Mouse (Mus musculus) mesoderm, embryonic 11.5 days (tissue): ENCODE data around the gene Pink1.
A peak's percentile ranks its signal among the peaks of the same experiment; 100 is the strongest.
"Not testable (repeated sequence)": the region's sequence is repeated elsewhere in the genome, so short reads cannot be mapped to it uniquely, and the experiment has no call there.

Experiments used
- DNase-seq: peaks from one replicate; pipeline ENCODE4 v3.0.0-alpha.2; 2012; ENCODE audit warnings: low read depth, low spot score

Gene Pink1

DNA sequence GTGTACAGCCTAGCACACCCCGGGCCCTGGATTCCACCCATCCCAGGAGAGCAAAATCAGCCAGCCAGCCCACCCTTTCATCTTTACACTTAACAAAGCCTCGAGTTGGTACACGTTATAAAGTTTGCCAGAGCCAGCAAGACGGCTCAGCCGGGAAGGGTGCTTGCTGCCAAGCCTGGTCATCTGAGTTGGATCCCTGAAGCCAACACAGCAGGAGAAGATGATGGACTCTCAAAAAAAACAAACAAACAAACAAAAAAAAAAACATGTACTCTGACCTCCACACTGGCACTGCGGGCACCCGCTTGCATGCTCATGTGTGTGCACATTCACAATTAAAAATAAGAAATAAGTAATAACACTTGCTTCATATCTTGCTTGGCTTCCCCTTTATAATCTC, 15.9 kb upstream of the Pink1 start:
- DNase-seq: no peak

DNA sequence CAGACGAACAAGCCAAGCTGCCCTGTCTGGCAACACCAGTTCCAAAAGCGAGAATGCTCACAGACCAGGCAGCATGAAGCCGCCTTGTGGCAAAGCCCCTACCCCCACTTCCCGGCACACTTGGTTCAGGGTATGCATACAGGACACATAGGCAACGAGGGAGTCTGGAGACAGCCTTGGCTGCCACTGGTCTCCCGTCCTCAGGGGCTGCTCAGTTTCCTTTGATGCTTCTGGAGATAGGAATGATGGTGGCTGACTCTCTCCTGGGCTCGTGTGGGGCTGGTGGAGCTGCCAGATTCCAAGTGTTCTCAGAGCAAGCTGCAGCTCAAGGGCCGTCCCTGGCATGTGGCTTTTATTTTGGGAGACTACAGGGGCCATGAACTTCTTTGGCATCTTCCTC, 15.3 kb upstream of the Pink1 start:
- DNase-seq: no peak

DNA sequence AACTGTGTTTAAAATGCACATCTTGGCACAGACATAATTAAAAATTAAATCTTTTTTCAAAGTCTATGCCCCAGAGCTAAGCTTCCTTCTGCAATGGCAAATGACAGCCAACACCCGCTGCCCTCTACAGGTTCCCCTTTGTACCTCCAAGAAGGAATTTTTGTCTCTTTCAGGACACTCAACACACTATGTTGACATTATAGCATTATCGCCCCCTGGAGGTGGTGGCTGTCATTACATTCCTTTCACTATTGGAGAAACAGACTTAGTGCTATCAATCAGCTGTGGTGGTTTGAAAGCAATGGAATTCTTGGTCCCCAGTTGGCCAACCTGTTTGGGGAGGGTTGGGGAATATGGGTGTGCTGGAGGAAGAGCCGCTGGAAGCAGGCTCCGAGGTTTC, 13.9 kb upstream of the Pink1 start:
- peak; percentile 43 for DNase-seq

DNA sequence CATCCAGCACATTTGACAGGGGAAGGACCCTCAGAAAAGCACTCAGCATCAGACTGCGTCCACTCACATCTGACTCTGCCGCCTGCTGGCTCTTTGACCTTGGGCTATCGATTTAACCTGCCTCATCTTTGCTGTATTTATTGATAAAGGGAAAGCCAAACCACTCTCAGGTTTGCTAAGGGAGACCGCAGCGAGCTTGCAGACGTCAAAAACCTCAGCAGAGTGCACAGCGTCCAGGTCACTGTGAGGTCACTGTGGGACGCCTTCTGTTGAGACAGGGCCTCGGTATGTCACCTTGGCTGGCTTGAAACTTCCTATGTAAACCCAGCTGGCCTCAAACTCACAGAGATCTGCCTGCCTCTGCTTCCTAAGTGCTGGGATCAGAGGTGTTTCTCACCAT, 11.2 kb upstream of the Pink1 start:
- no peak for DNase-seq

DNA sequence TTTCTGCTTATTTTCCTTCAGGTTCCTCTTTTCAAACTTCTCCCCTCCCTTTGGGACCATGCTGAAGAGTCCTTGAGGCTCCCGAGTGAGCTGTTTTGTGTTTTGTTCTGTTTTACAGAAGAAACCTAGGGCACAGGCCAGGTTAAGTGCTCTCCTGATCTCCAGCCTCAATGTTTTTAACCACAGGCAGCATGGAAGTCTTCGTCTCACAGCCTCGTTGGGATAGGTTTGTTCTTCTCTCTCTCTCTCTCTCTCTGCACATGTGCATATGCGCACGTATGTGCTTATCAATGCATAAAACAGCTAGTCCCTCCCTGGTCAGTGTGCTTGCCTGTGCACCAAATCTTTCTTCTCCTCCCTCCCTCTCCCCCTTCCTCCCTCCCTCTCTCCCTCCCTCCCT, 10.8 kb upstream of the Pink1 start:
- DNase-seq: no peak

DNA sequence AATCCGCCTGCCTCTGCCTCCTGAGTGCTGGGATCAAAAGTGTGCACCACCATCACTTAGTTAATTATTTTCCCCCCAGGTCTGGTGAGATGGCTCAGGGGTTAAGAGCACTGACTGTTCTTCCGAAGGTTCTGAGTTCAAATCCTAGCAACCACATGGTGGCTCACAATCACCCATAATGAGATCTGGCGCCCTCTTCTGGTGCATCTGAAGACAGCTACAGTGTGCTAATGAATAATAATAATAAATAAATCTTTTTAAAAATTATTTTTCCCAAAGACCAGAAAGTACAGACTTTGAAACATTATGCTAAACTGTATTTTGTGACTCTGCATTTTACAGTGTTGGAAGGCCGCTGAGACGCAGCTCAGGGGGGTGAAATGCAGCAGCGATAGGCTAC, 9.5 kb upstream of the Pink1 start:
- DNase-seq: no peak

DNA sequence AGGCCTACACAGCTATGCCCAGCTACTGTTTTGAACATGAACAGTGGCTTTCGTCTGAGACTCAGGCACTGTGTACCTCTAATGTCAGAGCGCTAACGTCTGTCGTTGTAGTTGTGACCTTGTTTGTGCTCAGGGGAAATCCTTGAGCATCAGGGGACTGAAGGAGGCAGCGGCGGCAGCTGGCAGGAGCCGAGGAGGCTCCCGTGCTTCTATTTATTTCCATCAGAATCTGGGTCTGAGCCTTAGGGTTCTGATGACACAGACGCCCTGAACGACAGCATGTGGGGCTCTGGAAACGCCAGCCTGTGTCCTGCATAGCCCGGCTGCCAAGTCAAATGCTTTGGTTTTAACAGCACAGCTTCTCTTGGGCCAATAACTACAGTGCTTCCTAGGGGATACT, 8.9 kb upstream of the Pink1 start:
- DNase-seq: no peak

DNA sequence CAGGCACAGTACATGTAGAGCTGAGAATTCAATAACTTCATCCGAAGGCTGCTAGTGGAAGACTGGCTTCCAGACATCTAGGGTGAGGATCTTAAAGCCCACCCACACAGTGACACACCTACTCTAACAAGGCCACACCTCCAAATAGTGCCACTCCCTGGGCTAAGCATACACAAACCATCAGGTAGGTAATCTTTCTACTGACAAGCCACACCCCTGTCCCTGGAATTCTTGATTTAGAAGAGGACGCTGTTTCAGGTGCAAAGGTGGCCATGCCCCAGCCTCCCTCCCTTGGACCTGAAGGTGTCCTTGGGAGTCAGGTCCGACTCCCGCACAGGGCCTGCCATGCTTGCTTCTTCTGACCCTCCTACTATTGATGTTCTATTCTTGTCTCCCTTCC, 7.0 kb upstream of the Pink1 start:
- no peak for DNase-seq

DNA sequence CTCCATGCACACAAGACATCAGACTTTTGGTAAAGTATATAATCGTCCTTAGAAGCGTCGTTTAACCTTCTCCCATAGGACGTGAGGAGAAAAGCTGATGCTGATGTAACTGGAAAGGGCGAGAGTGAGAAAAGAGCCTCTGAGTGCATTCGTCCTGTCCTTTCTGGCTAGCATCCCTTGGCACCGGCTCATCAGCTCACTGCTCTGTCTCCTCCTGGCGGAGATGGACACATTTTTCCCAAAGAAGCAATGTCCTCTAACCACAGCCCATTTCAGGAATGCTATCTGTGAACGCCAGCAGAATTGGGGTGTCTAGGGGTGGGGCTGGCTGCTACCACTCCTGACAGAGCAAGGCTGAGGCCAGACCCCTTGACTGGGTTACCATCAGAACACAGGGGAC, 5.5 kb upstream of the Pink1 start:
- DNase-seq: no peak

DNA sequence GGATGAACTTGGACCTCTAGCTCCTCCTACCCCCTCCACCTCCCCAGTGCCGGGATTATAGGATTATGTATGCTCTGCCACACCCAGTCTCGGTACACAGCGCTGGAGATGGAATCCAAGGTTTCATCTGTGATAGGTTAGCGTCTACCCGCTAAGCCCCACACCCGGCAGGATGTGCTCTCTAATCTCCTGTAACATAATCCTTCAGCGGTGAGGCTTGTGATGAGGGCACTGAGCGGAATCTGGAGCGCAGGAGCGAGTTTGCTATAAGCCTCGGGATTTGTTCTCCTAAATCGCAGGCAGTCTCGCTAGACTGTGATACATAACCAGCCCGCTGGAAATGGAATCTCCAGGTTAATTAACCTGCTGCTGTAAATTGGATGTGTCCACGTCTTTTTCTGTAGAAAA, 4.2 kb upstream of the Pink1 start:
- DNase-seq: peak; percentile 45

DNA sequence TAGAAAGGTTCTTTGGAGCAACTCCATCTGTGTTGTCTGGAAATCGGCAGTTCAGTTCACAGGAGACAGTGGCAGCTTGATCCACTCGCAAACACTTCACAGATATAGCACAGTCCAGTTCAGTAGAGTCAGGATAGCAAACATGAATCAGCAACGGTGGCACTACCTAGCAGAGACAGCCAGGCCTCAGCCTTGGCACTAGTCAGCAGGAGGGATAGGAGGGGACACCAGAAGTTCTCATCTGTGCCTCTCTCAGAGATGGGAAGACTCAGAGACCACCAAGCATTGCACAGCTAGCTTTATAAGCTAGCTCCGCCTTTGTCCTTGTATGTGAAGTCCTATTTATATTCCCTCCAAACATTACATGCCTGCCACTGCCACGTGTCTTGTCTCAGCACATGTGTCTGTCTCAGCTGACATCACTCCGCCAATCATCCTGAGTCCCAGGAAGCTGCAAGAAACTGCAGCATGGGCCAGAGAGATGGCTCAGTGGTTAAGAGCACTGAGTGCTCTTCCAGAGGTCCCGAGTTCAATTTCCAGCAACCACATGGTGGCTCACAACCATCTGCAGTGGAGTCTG, 1.9 kb upstream of the Pink1 start:
- no peak for DNase-seq

DNA sequence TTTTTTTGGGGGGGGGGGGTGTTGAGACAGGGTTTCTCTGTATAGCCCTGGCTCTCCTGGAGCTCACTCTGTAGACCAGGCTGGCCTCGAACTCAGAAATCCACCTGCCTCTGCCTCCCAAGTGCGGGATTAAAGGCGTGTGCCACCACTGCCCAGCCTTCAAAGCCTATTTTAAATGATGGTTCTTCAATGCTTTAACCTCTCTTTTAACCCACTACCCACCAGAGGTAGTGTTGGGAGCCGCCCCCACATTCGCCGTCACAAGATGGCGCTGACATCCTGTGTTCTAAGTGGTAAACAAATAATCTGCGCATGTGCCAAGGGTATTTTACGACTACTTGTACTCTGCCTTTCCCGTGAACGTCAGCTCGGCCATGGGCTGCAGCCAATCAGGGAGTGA, 1.0 kb upstream of the Pink1 start:
- DNase-seq: not testable (repeated sequence)

DNA sequence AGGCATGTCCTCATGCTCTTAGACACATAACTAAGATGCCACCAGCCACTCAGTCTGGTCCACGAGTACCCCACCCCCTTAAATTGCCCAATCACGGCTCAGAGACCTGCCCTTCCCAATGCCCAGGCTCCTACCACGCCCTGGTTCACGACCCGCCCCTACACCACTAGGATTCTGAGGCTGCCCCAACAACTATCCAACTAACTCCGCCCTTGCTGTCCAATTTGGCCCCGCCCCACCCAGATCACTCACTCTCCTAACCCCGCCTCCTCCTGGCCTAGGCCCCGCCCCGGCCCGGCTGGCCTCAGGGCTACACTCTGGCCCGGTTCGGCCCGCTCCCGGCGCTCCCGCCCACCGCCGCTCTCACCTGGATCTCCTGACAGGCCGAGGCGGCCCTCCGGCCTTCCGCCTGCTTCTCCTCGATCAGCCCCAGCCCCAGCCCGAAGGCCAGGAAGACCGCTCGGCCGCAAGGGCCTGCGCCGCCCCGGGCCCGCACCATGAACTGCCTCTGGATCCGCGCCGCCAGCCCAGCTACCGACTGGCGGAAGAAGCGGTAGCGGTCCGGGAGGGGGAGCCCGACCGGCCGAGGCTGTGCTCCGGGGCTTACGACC, 536 bp downstream of the Pink1 start:
- DNase-seq: peak; percentile 87

DNA sequence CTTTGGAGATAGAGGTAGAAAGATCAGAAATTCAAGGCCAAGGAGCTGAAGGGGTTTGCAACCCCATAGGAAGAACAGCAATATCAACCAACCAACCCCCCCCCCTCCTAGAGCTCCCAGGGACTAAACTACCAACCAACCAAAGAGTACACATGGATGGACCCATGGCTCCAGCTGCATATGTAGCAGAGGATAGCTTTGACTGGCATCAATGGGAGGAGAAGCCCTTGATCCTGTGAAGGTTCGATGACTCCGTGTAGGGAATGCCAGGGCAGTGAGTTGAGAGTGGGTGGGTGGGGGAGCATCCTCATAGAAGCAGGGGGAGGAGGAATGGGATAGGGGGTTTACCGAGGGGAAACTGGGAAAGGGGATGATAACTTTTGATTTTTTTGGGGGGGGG, 1.7 kb downstream of the Pink1 start:
- no peak for DNase-seq

DNA sequence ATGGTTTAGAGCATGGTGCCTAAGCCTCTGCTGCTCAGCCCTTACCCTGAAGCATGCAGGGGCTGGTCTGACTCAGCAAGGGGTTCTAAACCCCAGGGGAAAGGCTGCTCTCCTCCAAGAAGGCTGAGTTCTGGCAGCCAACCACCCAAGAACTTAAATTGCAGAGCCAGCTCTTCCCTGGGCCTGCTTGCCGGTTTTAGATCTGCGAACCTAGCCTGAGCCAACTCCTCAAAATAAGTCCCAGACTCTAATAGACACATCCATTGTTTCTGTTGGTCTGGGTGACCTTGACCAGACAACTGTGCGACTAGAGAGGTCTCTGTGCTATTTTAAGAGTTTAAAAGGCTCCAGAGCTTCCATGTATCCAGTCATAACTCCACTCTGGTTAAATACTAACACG, 2.4 kb downstream of the Pink1 start:
- DNase-seq: no peak

DNA sequence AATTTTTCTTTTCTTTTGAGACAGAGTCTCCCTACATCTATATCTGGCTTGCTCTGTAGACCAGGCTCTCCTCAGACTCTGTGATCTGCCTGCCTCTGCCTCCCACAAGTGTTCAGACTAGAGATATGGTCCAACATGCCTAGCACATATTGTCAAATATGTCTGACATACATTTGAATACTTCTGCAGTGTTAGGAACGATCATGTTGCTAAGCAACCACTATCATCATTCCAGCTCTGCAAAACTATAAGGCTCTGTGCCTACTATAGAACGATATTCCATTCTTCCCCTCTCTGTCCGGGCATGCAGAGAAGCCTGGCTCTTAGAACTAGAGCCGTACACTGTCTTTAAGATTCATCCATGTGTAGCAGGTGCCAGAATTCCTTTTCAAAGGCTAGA, 3.4 kb downstream of the Pink1 start:
- DNase-seq: no peak

DNA sequence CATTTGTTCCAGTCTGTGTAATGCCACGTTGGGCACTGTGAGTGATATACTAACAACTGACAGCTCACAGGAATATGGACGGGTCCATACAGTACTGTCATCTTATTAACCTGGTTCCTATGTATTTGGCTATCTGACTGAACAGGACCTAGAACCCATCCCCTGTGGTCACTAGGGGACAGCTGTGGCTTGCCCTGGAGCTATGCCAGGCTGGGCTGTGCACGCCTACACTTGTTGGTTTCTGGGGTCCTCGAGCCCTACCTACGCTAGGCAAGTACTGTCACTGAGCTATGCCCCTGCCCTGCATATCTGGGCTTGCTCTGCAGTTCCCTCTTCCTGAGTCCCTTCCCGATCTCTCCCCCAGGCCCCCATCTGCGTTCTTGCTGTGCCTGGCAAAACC, 4.6 kb downstream of the Pink1 start:
- no peak for DNase-seq

DNA sequence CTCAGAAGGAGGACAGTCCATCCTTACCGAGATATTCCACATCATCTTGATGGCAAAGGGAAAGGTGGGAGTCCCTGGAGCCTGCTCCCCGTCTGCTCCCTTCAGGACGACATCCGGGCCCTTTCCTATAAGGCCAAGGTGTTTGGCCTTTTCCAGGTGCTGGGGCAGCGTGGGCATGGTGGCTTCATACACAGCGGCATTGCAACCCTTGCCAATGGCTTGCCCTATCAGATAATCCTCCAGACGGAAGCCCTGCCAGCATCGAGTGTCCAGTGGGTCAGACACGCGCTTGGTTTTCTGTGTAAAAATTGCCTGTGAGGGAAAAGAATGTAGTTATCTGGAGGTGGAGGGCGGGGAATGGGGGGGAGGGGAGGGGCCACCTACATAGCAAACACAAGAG, 5.4 kb downstream of the Pink1 start:
- DNase-seq: no peak

DNA sequence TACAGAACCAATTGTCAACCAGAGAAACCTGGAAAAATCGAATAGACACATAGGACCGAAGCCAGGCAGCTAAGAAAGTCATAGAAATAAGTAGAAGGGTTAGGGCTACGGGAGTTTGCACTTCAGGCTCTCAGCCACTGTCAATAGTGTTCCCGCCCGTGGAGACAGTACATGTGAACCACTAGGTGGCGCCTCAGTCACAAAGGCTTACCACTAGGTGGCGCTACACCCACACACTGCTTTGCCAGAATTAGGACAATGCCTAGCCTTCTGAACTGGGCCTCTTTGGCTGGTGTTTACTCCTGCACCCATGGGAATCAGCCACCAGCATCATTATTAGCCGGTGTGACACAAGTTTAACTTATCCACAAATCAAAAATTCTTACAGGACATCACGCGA, 6.6 kb downstream of the Pink1 start:
- peak; percentile 89 for DNase-seq

DNA sequence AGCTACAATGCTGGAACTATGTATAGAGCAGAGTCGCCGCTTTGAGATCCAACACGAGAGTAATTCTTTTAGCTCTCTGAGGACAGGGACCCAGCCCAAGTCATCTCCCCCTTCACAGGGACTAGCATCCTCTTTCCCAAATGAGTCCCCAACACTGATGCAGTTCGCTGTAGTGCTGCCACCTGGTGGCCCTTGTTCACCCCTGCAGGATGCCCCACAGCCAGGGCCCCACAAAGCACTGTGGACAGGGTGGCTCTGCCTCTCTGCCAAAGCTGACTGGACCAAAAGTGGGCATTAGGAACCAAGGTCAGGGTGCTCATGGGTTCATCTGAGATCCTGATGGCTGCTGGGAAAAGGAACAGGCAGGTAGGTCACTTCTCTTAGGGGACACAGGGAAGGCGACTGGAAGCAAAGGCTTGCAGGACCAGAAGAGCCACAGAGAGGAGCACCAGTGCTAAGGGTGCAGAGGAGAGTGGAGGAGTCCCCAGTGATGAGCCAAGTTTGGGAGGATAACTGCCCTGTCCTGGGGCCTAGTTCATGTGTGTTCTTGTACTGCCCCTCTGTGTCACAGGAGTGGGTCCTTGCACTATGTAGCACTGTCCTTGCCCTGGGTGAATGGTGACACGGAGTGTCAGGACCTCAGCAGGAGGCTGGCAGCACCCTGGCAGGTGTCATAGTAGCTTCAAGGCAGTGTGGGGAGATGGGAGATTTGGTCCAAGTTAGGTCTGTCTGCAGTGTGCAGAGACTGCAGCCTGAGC, 7.4 kb downstream of the Pink1 start:
- peak; percentile 64 for DNase-seq

DNA sequence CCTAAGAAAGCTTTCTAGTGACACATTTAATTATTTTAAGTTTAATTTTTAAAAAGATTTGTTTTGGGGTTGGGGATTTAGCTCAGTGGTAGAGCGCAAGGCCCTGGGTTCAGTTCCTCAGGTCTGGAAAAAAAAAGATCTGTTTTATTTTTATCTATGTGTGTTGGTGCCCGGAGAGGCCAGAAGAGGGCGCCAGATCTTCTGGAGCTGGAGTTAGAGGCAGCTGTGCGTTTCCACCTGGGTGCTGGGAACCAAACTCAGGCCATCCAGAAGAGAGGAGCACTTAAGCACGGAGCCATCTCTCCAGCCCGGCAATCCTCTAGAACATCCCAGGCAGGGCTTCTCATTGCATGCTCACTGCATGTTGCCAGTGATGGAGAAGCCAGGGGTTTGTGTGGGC, 9.7 kb downstream of the Pink1 start:
- DNase-seq: no peak

DNA sequence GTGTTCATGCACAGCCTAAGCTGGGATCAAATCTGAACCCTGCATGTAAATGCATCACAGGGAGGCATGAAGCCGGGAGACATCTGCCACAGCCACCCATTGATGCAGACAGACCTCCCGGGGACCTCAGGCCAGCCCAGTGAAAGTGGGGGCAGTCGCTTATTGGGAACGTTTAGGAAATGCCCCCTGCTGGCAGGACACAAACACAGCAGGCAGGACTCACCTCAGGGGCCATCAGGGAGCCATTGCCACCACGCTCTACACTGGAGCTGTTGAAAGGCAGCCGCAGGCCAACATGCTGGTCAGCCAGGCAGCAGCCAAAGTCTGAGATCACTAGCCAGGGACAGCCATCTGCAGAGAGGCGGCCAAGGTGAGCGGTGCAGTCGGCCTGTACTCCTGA, 10.3 kb downstream of the Pink1 start:
- no peak for DNase-seq

DNA sequence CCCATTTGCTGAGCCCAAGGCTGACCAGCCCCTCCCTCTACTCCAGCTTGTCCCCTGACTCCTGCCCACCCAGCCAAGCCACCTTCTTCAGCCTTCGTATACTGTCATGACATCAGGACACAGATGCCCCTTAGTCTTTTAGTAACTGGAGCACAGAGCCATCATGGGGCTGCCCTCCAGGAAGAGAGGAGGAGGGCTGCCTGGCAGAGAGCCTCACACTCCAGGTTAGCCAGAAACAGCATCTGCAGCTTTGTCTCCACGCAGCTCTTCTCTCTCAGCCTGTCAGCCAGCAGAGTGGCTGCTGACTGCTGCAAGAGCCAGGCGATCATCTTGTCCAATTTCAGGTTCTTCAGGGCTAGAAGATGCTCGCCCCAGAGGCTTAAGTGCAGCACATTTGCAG, 12.3 kb downstream of the Pink1 start:
- no peak for DNase-seq
